Mouse (Mus musculus): ENCODE data around the gene Prr15l. TPM values are rescaled to one million over a fixed set of nuclear protein-coding genes. Genes with fewer than 3 reads are reported as not detected.
A peak's percentile ranks its signal among the peaks of the same experiment; 100 is the strongest.

The Prr15l gene
- polyA plus RNA-seq, 1 experiment, result 0.19 TPM

- TF ChIP-seq GATA1 (IDR thresholded peaks at IDR 0.05; ENCODE audit: low read length), result no peak
Measured at GRCm38 (mm10) chr11:96910003-96910402, 17.9 kb upstream of the Prr15l start.

GRCm38 (mm10) chr11:96912682-96913081 lies 15.2 kb upstream of the Prr15l start:
- no peak for TF ChIP-seq GATA1 (IDR thresholded peaks at IDR 0.05; ENCODE audit: low read length)

GRCm38 (mm10) chr11:96916044-96916884 lies 11.6 kb upstream of the Prr15l start, which contains the start of gene Cdk5rap3:
Gene Cdk5rap3 (minus strand): TSS chr11:96916496.
- no peak for TF ChIP-seq GATA1 (IDR thresholded peaks at IDR 0.05; ENCODE audit: low read length)

GRCm38 (mm10) chr11:96916885-96917396 lies 11.0 kb upstream of the Prr15l start:
- TF ChIP-seq GATA1 (IDR thresholded peaks at IDR 0.05; ENCODE audit: low read length), result no peak

- no peak for TF ChIP-seq GATA1 (IDR thresholded peaks at IDR 0.05; ENCODE audit: low read length)
Measured at GRCm38 (mm10) chr11:96917415-96917814, 10.5 kb upstream of the Prr15l start.

- no peak for TF ChIP-seq GATA1 (IDR thresholded peaks at IDR 0.05; ENCODE audit: low read length)
Measured at GRCm38 (mm10) chr11:96919003-96919402, 8.9 kb upstream of the Prr15l start.

GRCm38 (mm10) chr11:96924861-96925260 lies 3.0 kb upstream of the Prr15l start:
- TF ChIP-seq GATA1 (IDR thresholded peaks at IDR 0.05; ENCODE audit: low read length), result no peak

- no peak for TF ChIP-seq GATA1 (IDR thresholded peaks at IDR 0.05; ENCODE audit: low read length)
Measured at GRCm38 (mm10) chr11:96925469-96926148, 2.3 kb upstream of the Prr15l start.

GRCm38 (mm10) chr11:96926587-96926986 lies 1.3 kb upstream of the Prr15l start:
- peak; percentile 18 for TF ChIP-seq GATA1 (IDR thresholded peaks at IDR 0.05; ENCODE audit: low read length)

GRCm38 (mm10) chr11:96928691-96929090 lies 787 bp downstream of the Prr15l start:
- TF ChIP-seq GATA1 (IDR thresholded peaks at IDR 0.05; ENCODE audit: low read length), result no peak

GRCm38 (mm10) chr11:96929096-96929765 lies 1.3 kb downstream of the Prr15l start:
- no peak for TF ChIP-seq GATA1 (IDR thresholded peaks at IDR 0.05; ENCODE audit: low read length)

GRCm38 (mm10) chr11:96929766-96930331 lies 1.9 kb downstream of the Prr15l start:
- no peak for TF ChIP-seq GATA1 (IDR thresholded peaks at IDR 0.05; ENCODE audit: low read length)

GRCm38 (mm10) chr11:96931327-96932062 lies 3.6 kb downstream of the Prr15l start:
- TF ChIP-seq GATA1 (IDR thresholded peaks at IDR 0.05; ENCODE audit: low read length), result no peak

- no peak for TF ChIP-seq GATA1 (IDR thresholded peaks at IDR 0.05; ENCODE audit: low read length)
Measured at GRCm38 (mm10) chr11:96933562-96934276, 5.8 kb downstream of the Prr15l start.

Data from G1E-ER4 (cell line).